Mouse (Mus musculus): Measurements from ENCODE around the gene Fcho2.

Fcho2 gene

DNA sequence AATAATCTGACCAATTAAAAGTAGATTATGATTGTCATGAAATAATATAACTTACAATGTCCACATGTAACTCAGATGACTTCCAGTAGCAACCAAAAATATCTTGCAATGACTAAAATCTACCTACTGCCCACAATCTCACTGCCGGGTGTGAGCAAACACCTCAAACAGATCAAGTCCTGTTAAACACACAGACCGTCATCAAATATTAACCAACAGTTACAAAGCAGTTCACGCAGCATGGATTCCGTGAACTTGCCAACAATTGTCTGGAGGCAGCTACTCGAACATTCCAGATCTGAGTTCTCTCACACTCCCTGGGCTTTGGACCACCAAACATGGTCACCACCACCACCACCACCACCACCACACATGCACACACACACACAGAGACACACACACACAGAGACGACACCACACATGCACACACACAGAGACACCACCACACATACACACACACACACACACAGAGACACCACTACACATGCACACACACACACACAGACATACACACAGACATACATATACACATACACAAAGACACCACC, 99.7 kb downstream of the Fcho2 start:
- no peak for DNase-seq (ENCODE audit: low spot score in 2 of 2)

DNA sequence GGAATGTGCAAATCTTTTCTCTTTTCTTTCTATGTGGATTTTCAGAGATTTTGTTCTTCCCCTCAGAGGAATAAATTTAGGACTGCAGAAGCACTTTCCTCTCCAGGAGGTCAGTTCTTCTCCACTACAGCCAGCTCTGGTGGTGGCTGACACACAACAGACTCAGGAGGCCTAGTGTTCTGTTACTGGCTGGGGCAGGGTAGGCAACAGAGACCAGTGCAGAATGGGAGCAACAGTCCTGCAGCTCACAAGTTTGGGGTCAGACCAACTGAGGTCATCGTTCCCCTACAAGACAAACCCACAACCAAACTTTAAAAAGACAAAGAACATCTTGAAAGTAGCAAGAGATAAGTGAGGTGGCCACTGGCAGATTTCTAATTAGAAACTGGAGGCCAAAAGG, 104.6 kb downstream of the Fcho2 start:
- DNase-seq (ENCODE audit: low spot score in 2 of 2) = no peak

DNA sequence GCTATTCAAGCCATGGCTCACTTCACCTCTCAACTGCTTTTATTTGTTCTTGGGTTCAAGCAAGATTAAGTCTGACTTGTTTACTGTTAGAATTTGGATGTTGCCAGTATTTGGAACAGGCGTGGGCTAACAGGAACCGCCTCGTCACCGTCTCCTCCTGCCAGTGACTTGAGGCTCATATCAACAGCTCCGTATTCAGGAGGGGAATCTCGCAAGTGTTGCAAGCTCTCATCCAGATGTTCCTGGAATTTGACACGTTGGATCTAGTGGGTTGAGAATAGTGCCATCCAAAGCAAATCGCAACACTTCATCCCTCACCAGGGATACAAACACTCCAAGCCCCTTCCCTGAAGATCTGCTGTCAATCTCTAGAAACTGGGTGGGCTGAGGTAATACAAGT, 105.0 kb downstream of the Fcho2 start:
- DNase-seq (ENCODE audit: low spot score in 2 of 2) = no peak

DNA sequence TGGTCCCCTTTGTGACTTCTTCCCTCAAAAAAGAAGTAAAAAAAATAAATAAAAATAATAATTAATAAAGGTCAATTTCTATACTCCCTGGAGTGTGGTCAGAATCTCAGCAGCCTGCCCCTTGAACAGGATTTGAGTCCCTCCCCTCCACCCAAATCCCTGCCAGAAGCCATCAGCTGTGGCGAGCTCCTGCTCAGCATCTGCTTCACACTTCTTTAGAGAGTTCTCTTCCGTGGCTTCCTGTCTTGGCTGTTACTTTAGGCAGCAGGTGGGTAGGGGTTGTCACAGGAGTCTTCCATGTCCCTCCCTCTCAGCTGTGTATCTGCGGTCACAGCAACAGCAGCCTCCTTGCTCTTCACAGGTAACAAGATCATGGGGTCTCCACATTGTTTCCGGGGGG, 109.7 kb downstream of the Fcho2 start:
- no peak for DNase-seq (ENCODE audit: low spot score in 2 of 2)

DNA sequence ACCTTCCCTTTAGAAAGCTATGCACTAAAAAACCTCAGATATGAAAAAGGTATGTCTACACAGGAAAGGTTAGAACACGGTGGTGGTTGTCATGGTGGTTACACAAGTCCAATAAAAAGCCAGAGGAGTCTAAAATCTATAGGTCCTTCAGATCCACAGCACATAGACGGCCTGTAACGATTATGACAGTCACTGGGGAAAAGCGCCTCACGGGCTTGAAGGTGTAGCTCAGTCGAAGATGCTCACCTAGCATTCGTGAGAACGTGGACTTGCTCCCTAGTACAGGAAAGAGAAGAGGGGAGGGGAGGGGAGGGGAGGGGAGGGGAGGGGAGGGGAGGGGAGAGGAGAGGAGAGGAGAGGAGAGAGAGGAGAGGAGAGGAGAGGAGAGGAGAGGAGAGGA, 111.5 kb downstream of the Fcho2 start:
- no peak for DNase-seq (ENCODE audit: low spot score in 2 of 2)

DNA sequence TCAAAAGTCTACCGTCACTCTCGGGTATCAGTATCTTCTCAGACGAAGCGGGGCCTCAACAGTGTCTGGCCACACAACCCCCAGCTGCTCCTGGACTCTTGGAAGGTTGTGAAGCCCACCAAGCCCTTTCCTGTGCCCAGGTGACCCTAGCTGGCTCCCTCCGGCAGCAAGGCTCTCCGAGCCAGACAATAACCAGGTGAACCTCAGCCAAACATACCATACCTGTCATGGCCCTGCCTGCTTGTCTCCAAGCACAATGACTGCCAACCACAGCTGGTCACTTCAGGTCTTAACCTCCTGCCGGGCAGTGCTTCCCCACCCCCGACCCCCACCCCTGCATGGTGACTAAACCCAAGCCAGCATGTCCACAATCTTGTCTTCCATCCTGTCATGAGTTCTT, 112.9 kb downstream of the Fcho2 start:
- DNase-seq (ENCODE audit: low spot score in 2 of 2) = no peak

DNA sequence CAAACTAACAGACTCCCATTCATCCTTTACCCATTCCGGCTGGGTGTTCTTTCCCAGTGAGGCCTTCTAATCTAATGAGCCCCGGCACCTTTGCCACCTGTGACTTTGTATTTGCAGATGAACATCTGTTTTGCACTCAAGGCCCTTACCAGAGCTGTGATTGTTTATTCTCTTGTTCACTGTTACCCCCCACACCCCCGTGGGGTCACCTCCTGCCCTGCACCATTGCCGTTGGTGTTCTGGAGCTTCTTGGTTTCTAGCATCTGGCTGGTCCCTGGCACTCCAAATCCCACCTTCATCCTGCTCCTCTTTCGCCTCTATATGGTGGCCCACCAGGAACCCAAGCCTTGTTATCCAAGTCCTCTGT, 114.0 kb downstream of the Fcho2 start:
- DNase-seq (ENCODE audit: low spot score in 2 of 2) = no peak

DNA sequence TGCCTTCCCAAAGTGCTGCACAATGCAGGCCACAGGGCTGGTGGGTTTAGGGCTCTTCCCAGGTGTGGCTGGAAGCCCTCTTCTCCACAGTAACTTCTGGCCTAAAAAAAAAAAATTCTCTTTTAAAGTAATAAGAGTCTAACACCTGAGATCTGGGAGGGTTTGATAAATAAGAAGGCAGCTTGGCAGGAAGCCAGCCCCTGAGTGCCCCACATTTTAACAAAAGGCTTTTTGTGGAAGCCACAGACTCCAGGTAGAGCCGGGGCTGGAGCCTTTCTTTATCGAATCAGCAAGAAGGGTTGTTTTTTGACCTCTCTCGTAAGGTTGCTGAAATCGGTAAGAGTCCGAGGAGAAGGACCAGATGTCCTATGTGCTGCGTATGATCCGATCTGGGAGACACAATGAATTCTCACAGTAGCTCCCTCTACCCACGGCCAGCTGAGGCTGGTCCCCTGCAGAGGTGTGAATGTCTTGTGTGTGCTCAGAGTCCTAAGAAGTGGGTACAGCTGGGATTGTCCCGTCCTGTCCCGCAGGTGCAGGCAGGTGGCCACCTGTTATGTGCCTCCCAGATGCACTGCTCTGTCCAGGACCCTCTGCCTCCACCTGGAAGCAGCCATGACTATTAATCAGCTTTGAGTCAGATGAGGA, 114.5 kb downstream of the Fcho2 start:
- DNase-seq (ENCODE audit: low spot score in 2 of 2) = no peak

DNA sequence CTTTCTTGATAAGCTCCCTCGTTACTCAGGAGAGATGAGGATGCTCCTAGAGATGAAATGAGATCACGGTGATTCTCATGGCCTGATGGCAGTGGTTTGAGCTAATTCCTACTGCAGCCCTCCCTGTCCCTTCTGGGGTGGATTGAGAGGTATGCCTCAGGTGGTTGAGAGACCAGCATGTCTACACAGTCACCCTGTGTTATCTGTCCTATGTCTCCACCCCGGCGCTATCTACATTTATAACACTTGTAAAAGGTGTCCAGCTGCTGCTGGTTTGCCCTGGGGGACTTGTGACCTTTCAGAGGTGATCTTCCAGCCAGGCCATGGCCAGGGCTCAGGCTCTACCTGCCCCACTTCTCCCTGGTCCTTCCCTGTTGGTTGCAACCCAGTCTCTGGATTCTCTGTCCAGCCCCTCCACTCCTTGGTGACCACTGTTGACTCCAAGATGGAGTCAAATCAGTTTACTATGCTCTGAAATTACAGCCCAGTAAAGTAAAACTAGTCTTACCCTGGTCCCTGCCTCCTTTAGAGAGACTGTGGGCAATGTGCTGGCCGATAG, 115.2 kb downstream of the Fcho2 start:
- DNase-seq (ENCODE audit: low spot score in 2 of 2) = no peak

DNA sequence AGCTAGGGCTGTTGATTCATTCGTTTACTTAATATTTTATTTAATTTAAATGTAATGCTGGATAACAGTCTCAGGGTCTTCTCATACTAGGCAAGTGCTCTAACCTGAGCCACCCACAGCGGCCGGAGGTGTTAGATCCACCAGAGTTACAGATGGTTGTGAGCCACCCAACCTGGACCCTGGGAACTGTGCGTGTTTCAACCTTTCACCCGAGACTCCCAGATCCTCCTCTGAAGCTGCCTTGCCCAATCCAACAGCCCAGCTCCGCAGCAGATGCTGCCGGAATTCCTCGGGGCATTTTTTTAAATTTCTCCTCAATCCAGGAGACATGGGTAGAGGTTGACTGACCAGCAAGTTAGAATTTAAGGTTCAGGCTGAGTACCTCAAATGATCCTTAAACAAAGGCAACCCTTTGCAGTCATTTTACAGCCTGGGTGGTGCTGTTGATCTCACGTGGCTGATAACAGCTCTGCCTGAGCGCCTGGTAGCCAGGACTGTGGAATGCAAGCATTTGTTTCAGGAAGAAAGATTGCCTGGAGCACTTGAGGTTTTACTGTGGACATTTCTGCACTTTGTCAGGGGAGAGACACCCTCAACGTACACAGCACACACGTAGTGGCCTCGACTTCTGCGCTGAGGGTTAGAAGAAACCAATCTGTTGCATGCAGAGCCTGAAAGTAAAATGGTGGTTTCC, 116.1 kb downstream of the Fcho2 start:
- DNase-seq (ENCODE audit: low spot score in 2 of 2) = no peak

DNA sequence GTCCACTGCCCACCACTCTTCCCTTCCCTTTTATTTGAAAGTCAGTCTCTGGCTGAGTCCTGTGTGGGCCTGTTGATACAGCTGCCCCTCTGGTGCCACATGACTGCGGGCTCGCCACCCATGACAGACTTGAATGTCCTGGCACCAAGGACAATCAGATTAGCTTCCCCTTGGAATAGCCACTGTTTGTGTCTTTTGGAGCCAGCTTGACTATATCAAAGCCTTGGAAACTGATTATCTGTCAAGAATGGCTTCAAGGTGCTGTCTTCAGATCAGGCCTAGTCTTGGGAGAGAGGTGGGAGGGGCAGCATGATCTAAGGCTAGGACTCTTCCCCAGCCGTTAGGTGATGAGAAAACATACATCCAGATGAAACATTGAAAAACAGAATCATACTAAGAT, 118.5 kb downstream of the Fcho2 start:
- DNase-seq (ENCODE audit: low spot score in 2 of 2) = no peak

DNA sequence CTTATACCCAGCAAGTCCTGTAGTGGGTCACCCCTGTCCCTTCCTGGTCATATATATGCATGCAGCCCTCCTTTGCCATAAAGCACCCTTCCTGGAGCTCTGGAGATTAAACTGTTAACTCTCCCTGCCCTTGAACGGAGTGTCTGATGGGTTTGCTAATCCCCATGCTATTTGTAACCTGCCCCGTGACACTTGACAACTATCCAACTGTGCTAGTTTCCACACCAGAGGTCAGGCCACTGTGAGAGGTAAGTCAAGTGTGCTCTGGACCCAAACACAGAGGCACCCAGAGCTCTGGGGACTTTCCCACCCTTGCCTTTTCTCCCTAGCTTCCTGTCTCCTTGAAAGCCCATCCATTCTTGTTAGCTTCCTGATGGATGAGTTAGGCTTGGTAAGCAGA, 119.7 kb downstream of the Fcho2 start:
- no peak for DNase-seq (ENCODE audit: low spot score in 2 of 2)

DNA sequence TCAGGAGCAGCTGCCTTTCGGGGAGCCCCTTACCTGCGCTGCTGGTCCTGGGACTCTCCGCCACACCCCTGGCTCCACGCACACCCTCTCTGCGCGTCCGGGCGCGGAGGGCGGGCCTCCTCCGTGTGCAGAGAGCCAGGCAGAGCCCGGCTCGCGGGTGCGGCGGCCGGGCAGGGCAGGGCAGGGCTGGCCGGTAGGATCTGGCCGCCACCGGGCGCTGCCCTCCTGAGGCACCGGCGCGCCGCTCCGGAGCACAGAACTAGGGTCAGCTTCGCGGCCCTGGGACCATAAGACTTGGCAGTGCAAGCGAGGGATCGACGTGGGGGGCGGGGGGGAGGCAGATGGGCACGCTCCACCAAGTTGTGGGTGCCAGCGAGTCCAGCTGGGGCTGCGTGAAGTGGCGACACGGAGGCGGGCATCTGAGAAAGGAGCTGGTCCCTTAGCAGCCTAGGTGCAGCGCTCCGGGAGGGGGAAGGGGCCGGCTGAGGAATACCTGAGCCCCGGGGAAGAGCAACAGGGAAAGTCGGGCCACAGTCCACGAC, 120.4 kb downstream of the Fcho2 start, which contains the start of gene Tmem171:
Tmem171 (minus strand) TSS at position 62 of the 542 bp plus-strand sequence.
- peak in 1 of 2 experiments; percentile 10 for DNase-seq (ENCODE audit: low spot score in 2 of 2)

DNA sequence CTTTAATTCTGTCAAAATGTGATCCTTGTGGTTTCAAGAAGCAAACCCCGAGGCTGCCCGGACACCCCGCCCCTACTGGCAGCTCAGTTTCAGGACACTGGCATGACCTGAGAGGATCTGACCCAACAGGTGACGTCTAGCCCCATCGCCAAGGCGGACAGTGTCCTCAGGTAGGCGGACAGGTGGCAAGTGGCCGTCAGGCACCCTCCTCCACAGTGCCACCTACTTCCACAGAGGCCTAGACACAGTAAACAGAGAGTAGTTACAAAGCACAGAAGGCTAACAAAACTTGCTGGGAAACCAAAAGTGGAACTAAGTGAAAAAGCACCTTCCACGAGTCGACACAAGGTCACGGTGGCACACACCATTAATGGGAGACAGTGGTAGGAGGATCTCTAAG, 121.9 kb downstream of the Fcho2 start:
- DNase-seq (ENCODE audit: low spot score in 2 of 2) = no peak

DNA sequence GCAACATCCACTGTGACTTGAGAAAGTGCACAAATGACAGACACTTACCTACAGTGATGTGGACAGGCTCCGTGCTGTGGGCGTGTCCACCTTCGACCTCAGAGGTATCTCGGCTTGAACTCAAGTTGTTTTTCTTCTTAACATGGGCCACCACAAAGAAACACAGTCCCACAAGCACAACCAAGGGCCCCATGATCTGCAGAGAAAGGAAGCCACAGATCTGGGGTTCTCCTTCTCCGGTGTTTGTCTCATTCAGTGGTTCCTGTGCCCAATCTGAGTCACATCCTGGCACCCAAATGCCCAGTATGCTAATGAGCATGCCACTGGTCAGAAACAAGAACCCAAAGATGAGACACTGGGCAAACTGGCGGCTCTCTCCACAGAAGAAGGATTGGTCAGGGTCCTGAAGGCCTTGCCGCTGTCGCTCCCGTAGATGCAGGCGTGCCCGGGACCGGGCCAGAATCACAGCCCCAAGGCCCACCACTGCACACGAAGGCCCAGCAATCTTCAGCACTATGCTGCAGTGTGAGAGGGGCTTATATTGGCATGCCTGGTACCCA, 123.2 kb downstream of the Fcho2 start:
- no peak for DNase-seq (ENCODE audit: low spot score in 2 of 2)

DNA sequence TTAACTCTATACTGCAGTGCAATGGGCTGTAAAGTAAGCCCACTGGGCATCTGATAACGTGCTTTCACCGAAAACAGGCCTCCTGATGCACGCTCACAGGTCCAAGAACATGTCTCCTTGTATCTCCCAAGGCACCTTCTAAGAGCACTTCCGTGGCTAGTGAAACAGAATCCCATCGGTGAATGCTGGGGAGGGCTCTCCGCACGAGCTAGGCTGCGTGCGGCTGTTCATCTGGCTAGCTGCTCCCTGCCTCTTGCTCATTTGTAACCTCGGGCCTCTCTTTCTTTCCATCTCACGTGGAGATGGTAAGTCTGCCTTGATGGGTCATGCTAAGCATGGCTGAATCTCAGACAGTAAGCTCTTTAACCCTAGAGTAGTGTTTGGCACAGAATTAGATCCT, 124.4 kb downstream of the Fcho2 start:
- no peak for DNase-seq (ENCODE audit: low spot score in 2 of 2)

DNA sequence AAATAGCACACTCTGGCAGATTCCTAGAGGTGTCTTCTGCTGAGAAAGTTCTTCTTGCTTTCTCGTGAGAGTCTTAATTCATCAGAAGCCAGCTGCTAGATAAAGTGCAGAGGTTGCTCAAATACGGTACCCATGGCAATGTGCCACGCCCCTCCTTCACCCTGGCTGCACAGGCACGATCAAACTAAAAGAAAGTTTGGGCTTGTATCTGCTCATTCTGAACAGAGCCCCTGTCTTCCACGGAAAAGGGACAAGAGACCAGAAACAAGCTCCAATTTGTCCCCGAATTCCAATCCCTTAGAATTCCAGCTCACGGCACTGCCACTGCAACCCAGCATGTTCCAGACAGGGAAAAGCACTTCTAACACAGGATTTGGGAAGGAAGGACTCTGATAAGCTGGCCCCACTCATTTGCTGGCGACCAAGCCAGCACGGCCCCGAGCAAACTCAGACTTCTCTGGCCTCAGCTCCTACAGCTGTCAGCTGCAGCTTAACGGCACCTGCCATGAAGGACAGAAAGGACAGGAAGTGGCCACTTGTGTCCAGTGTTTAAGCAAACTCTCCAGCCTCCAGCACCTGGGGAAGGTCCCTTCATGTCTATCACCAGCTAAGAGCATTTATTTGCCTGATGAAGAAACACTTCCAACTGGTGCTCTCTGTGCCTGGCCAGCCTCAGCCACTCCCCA, 125.5 kb downstream of the Fcho2 start:
- no peak for DNase-seq (ENCODE audit: low spot score in 2 of 2)

DNA sequence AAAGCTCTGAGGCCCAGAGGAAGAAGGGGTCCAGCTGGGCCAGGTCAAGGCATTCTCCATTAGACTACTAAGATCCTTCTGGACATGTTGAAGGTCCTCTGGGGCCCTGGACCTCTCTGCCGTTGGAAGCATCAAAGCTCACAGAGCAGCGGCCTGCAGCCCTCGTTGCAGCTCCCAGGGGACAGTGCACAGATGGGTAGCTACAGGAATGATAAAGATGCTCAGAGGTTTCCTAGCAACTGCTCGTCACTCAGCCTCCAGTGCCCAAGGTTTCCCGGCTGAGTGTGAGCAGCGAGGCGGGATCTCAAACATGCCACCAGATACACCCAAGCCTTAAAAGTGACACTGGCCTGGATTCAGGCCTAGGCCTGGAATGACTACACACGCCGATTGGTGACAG, 127.3 kb downstream of the Fcho2 start:
- DNase-seq (ENCODE audit: low spot score in 2 of 2) = no peak

DNA sequence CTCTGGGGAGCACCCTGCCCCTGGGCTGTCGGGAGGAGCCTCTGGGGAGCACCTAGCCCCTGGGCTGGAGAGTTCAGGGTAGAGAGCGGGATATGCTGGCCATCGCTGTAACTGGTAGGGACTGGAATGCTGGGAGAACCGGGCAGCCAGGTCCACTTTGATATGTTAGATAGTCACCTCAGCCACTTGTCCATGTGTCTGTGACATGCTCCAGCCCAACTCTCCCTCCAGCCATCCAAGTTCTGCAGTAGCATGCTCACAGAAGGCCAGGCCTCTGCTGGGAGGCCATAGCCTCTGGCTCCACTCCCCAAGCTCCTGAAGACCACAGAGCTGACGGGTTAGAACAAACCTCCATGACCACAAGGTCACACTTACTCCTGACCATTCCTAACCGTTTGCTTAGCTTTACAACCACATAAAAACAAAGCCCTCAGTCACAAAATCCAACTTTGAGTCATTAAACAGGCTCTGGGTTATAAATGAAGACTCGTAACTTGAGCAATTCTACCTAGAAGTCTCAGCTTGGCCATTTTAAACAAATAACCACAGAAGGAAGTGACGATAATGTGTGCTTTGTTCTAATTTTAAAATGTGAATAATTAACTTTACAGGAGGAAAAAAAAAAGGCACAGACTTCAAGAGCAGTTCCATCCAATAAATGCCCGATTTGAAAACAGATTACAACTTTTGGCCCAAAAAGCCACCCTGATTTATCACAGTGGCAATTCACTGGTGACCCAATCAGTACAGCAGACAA, 130.9 kb downstream of the Fcho2 start:
- no peak for DNase-seq (ENCODE audit: low spot score in 2 of 2)

DNA sequence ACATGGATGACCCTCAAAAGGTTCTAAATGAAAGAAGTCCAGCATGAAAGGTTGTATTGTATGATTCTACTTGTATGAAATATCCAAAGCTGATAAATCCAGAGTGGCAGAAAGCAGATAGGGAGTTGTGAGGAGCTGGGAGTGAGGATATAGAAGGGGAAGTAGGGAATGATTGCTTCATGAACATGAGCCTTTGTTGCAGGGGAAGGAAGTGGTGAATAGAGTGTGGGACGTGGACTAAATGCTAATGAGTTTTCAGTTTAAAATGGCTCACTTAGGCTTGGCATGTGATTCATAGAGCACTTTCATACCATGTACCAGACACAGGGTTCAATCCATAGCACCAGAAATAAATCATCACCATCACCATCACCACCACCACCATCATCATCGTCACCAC, 131.8 kb downstream of the Fcho2 start:
- no peak for DNase-seq (ENCODE audit: low spot score in 2 of 2)

DNA sequence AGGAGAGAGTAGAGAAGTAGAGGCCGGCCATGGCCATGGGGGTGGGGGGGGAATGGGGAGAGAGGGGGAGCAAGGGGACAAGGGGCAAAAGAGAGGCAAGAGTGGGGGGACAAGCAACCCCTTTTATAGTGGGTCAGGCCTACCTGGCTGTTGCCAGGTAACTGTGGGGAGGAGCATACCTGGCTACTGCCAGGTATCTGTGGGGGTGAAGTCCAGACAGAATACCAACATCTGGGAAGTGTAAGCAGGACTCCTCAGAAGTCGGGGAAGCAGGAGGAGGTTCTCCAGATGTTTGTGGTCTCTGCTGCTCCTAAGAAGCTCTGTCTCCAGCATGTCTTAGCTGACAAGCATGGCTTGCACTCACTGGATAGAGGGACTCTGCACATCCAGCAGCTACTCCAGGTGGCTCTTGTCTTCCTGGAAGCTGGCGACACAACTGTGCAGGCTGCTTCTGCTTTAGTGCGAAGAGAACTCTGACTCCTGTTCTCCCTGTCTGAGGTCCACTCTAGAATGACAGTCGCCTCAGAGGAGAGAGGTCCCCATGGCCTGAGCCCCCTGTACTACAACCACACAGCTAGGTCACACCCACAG, 134.7 kb downstream of the Fcho2 start:
- no peak for DNase-seq (ENCODE audit: low spot score in 2 of 2)

All from cerebellum, postnatal 4 days (tissue).